In genomic region chr14:11754656-11755055, GRCm38 (mm10) we compare ENCODE assay signal across 23 mouse cellular contexts.
"Had no signal": no experiment of that assay in that cellular context is flagged by ENCODE, and none has a peak within 500 bp of the region (broad histone marks: within the 10 kb centered on the region; RNA-seq: fewer than 3 reads in every experiment).

No protein-coding gene starts in this region.

- H3K4me2 ChIP-seq: limb, embryonic 13.5 days; liver, embryonic 12.5 days; liver, embryonic 15.5 days; lung, embryonic 15.5 days; midbrain, embryonic 13.5 days; neural tube, embryonic 13.5 days had no signal

- H3K9me3 ChIP-seq: limb, embryonic 13.5 days; liver, embryonic 12.5 days; liver, embryonic 15.5 days; lung, embryonic 15.5 days; megakaryocyte, embryonic 14.5 days; midbrain, embryonic 10.5 days; midbrain, embryonic 13.5 days; neural tube, embryonic 13.5 days had no signal

- H3K9ac ChIP-seq: limb, embryonic 13.5 days; liver, embryonic 12.5 days; liver, embryonic 15.5 days; lung, embryonic 15.5 days; midbrain, embryonic 13.5 days; neural tube, embryonic 13.5 days had no signal

- H3K4me3 ChIP-seq: left cerebral cortex, adult 2 months; limb, embryonic 13.5 days; liver, embryonic 12.5 days; liver, embryonic 15.5 days; lung, embryonic 15.5 days; megakaryocyte, embryonic 14.5 days; midbrain, embryonic 10.5 days; midbrain, embryonic 13.5 days; myocyte; neural tube, embryonic 13.5 days had no signal

- H3K36me3 ChIP-seq: limb, embryonic 13.5 days; liver, embryonic 12.5 days; liver, embryonic 15.5 days; lung, embryonic 15.5 days; midbrain, embryonic 10.5 days; midbrain, embryonic 13.5 days; neural tube, embryonic 13.5 days had no signal

- DNase-seq: kidney, adult 18-20 months; kidney, adult 9 months; kidney, postnatal 14 days; kidney, postnatal 4 days; liver; lung, adult 18-20 months; lung, postnatal 10 days; lung, postnatal 36 days; retina, postnatal 1 day; thymus, adult 2 months; thymus, postnatal 14 days; thymus, postnatal 4 days had no signal

- H3K27me3 ChIP-seq: limb, embryonic 13.5 days; liver, embryonic 12.5 days; liver, embryonic 15.5 days; lung, embryonic 15.5 days; megakaryocyte, embryonic 14.5 days; midbrain, embryonic 13.5 days; neural tube, embryonic 13.5 days had no signal

- H3K27ac ChIP-seq: left cerebral cortex, adult 2 months; limb, embryonic 13.5 days; liver, embryonic 12.5 days; liver, embryonic 15.5 days; lung, embryonic 15.5 days; midbrain, embryonic 10.5 days; neural tube, embryonic 13.5 days had no signal

- H3K4me1 ChIP-seq: liver, embryonic 12.5 days; liver, embryonic 15.5 days; megakaryocyte, embryonic 14.5 days had no signal

- ATAC-seq: liver, embryonic 12.5 days; midbrain, embryonic 16.5 days had no signal
